Mouse (Mus musculus) embryonic facial prominence, embryonic 12.5 days (tissue): Measurements from ENCODE around the gene Tex13c2. TPM values are rescaled to one million over a fixed set of nuclear protein-coding genes. Genes with fewer than 3 reads are reported as not detected.

Source experiments
- ATAC-seq: fragments of 200-750 bp; cut with Nextera tagmentation; 2 replicates; pipeline ENCODE4 v1.8.0; 2017; ENCODE audit not compliant: insufficient number of reproducible peaks, insufficient read depth, low FRiP score, low TSS enrichment
- H3K27ac ChIP-seq: fragments of 300-500 bp; sonication (generic); 2 replicates; pipeline ENCODE4 v1.5.1; 2016; ENCODE audit warnings: mild to moderate bottlenecking
- H3K27me3 ChIP-seq: fragments of 300-500 bp; sonication (generic); 2 replicates; pipeline ENCODE4 v1.6.1; 2016; ENCODE audit warnings: mild to moderate bottlenecking, moderate library complexity
- H3K36me3 ChIP-seq: fragments of 300-500 bp; sonication (generic); 2 replicates; pipeline ENCODE4 v1.6.1; 2016; ENCODE audit warnings: mild to moderate bottlenecking
- H3K4me1 ChIP-seq: fragments of 300-500 bp; sonication (generic); 2 replicates; pipeline ENCODE4 v1.6.1; 2016
- H3K4me2 ChIP-seq: fragments of 300-500 bp; sonication (generic); replicated peaks from 2 replicates; pipeline ENCODE4 v1.6.1; 2016; ENCODE audit warnings: mild to moderate bottlenecking, moderate library complexity
- H3K4me3 ChIP-seq: fragments of 300-500 bp; sonication (generic); 2 replicates; pipeline ENCODE4 v1.5.1; 2016; ENCODE audit warnings: mild to moderate bottlenecking
- H3K9ac ChIP-seq: fragments of 300-500 bp; sonication (generic); 2 replicates; pipeline ENCODE4 v1.6.1; 2016; ENCODE audit warnings: mild to moderate bottlenecking, moderate library complexity
- H3K9me3 ChIP-seq: fragments of 300-500 bp; sonication (generic); 2 replicates; pipeline ENCODE4 v1.6.1; 2016; ENCODE audit warnings: mild to moderate bottlenecking, moderate library complexity
- WGBS: fragments of 180-500 bp; shearing (Covaris S2); methylation state at CpG from one replicate; pipeline ENCODE4 v1.1.7; 2016; 5-methylcytosine and 5-hydroxymethylcytosine counted together
- polyA plus RNA-seq: library from polyadenylated mRNA; unstranded; fragments of >200 nt; fragmentation: Nextera tagmentation; extraction: Ambion mirVana; gene quantifications from 2 replicates; pipeline ENCODE4 v1.2.1, GENCODE M21; 2016

Gene Tex13c2
- polyA plus RNA-seq, 1 experiment from 2014 or later, result not detected

DNA sequence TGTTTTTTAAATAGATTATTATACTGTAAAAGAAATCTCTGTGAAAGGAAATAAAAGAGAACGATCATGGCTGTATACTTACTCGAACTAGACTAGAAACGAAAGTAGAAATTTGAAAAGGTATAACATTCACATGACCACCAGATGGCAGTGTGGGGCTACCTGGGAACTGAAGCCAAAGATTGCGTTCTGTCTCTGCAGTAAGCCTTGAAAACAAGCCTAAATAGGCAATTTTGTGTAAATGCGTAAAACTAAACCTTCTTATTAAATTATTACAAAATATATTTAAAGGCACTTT is 51.2 kb downstream of the Tex13c2 start:
- ATAC-seq, result no peak
- Histone ChIP-seq H3K4me1 (no peaks in the 10 kb centered on the region), H3K36me3 (no peaks in the 10 kb centered on the region), H3K4me2 (peak overlapping the region; percentile 33; the same call in 1 of the 2 replicates), H3K27me3 (no peaks in the 10 kb centered on the region), H3K9me3 (no peaks in the 10 kb centered on the region), H3K9ac (no peak overlapping the region), H3K4me3 (no peak overlapping the region), H3K27ac (no peak overlapping the region)
- 27% methylated on average over 5 of the region's 5 CpGs for WGBS

Other genes starting within 250 kb of the Tex13c2 start
- 0.47 and 0.56 TPM in 2 replicates for gene Sh2d1a, start 12.8 kb downstream of the Tex13c2 start, polyA plus RNA-seq